Mouse (Mus musculus): Measurements from ENCODE around the gene Dzip1. TPM values are rescaled to one million over a fixed set of nuclear protein-coding genes. Genes with fewer than 3 reads are reported as not detected.
A peak's percentile ranks its signal among the peaks of the same experiment; 100 is the strongest.

Gene Dzip1
- polyA plus RNA-seq, 1 experiment from 2014 or later, result 40.9 TPM

- no peaks in the 10 kb centered on the region for H3K27me3 ChIP-seq (ENCODE audit: control insufficient read depth, insufficient read depth, low read length)
- no peaks in the 10 kb centered on the region for H3K36me3 ChIP-seq (replicated peaks; ENCODE audit: control insufficient read depth, insufficient read depth, low read depth, low read length)
- H3K9me3 ChIP-seq (replicated peaks; ENCODE audit: control insufficient read depth, low read length), result no peaks in the 10 kb centered on the region
- 64% methylated on average over 7 of the region's 7 CpGs for WGBS
- no peak overlapping the region for H3K4me3 ChIP-seq (ENCODE audit: low read depth, low read length)
- DNase-seq (ENCODE audit: low spot score) (no peak), ATAC-seq (replicated peaks; ENCODE audit: insufficient number of reproducible peaks, low FRiP score, low TSS enrichment, low read depth) (no peak)
- H3K4me2 ChIP-seq (ENCODE audit: low read depth, low read length), result no peak overlapping the region
- no peak overlapping the region for H3K9ac ChIP-seq (replicated peaks; ENCODE audit: low read length)
- H3K27ac ChIP-seq (replicated peaks; ENCODE audit: low read depth, low read length), result no peak overlapping the region
- no peaks in the 10 kb centered on the region for H3K4me1 ChIP-seq (ENCODE audit: control insufficient read depth, insufficient read depth, low read length)
Measured at GRCm38 (mm10) chr14:118862253-118862652, 63.0 kb downstream of the Dzip1 start.

DNA sequence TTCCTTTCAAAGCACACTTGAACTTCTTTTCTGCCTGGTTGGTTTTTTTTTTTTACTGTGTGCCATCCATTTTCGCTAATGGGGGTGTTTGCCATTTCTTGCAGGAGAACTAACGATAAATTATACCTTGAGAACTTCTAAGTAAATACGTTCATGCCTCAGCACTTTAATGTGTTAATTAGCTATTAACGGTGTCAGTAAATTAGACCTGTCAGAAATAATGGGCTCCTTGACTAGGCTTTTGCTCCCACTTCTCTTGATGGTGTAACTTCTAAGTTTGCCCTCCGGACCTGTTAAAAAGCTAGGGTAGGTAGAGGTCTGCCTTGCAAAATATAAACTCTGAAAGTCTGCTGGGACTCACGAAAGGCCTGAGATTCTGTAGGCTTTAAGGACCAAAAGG lies 66.9 kb downstream of the Dzip1 start:
- Histone ChIP-seq H3K9ac (replicated peaks; ENCODE audit: low read length) (no peak overlapping the region), H3K36me3 (replicated peaks; ENCODE audit: control insufficient read depth, insufficient read depth, low read depth, low read length) (no peaks in the 10 kb centered on the region), H3K27me3 (ENCODE audit: control insufficient read depth, insufficient read depth, low read length) (peaks cover 4% of the 10 kb centered on the region; the same call in 1 of the 2 replicates), H3K27ac (replicated peaks; ENCODE audit: low read depth, low read length) (no peak overlapping the region), H3K4me3 (ENCODE audit: low read depth, low read length) (no peak overlapping the region), H3K4me2 (ENCODE audit: low read depth, low read length) (no peak overlapping the region), H3K4me1 (ENCODE audit: control insufficient read depth, insufficient read depth, low read length) (0 out of 2 replicates have a peak, but pooled peaks cover 4% of the 10 kb centered on the region), H3K9me3 (replicated peaks; ENCODE audit: control insufficient read depth, low read length) (no peaks in the 10 kb centered on the region)
- WGBS, result 65% methylated on average over 6 of the region's 6 CpGs
- DNase-seq (ENCODE audit: low spot score), result no peak
- ATAC-seq (replicated peaks; ENCODE audit: insufficient number of reproducible peaks, low FRiP score, low TSS enrichment, low read depth), result no peak

- Histone ChIP-seq H3K4me3 (ENCODE audit: low read depth, low read length) (no peak overlapping the region), H3K9ac (replicated peaks; ENCODE audit: low read length) (no peak overlapping the region), H3K27ac (replicated peaks; ENCODE audit: low read depth, low read length) (no peak overlapping the region), H3K9me3 (replicated peaks; ENCODE audit: control insufficient read depth, low read length) (no peaks in the 10 kb centered on the region), H3K4me1 (ENCODE audit: control insufficient read depth, insufficient read depth, low read length) (0 out of 2 replicates have a peak, but pooled peaks cover 4% of the 10 kb centered on the region), H3K36me3 (replicated peaks; ENCODE audit: control insufficient read depth, insufficient read depth, low read depth, low read length) (no peaks in the 10 kb centered on the region), H3K4me2 (ENCODE audit: low read depth, low read length) (no peak overlapping the region), H3K27me3 (ENCODE audit: control insufficient read depth, insufficient read depth, low read length) (peaks cover 4% of the 10 kb centered on the region; the same call in 1 of the 2 replicates)
- DNase-seq (ENCODE audit: low spot score) (no peak), ATAC-seq (replicated peaks; ENCODE audit: insufficient number of reproducible peaks, low FRiP score, low TSS enrichment, low read depth) (no peak)
- WGBS, result 84% methylated on average over 6 of the region's 6 CpGs
Measured at GRCm38 (mm10) chr14:118856563-118856962, 68.7 kb downstream of the Dzip1 start.

DNA sequence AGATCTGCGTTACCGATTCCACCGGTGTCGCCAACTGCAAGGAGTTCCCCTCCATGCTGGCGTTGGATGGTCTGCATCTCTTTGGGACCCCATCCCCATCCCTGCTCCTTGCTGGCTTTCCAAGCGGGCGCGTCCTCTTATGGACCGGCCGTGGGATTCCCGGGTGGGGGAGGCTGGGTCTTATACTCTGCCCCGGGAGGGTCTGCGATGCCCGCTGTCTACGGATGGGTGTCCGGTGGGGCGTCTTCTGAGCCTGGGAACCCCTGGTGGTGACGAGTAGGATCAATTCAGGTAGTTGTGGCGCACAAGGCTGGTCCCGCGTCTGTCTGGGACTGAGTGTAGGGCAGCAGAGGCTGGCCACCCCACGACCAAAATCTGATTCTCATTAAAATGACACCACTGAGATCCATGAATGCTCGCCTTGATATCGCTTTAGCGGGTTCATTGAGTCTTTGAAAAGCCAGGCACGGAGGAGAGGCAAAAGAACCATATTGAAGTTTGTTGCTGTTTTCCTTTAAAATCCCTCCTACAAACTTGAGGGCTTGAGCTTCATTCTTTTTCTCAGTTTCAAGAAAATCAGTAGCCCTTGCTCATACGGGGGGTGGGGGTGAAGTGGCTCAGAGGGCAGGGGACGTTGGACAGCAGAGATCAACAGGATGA lies 70.0 kb downstream of the Dzip1 start:
- peak; percentile 22; the same call in 1 of the 2 replicates for ATAC-seq (replicated peaks; ENCODE audit: insufficient number of reproducible peaks, low FRiP score, low TSS enrichment, low read depth)
- DNase-seq (ENCODE audit: low spot score), result peak; percentile 40
- no peaks in the 10 kb centered on the region for H3K36me3 ChIP-seq (replicated peaks; ENCODE audit: control insufficient read depth, insufficient read depth, low read depth, low read length)
- 2% methylated on average over 28 of the region's 28 CpGs for WGBS
- H3K4me1 ChIP-seq (ENCODE audit: control insufficient read depth, insufficient read depth, low read length), result 0 out of 2 replicates have a peak, but pooled peaks cover 4% of the 10 kb centered on the region
- H3K4me3 ChIP-seq (ENCODE audit: low read depth, low read length), result peak overlapping the region; percentile 40
- H3K27ac ChIP-seq (replicated peaks; ENCODE audit: low read depth, low read length), result no peak overlapping the region
- peaks cover 4% of the 10 kb centered on the region; the same call in 1 of the 2 replicates for H3K27me3 ChIP-seq (ENCODE audit: control insufficient read depth, insufficient read depth, low read length)
- no peaks in the 10 kb centered on the region for H3K9me3 ChIP-seq (replicated peaks; ENCODE audit: control insufficient read depth, low read length)
- peak overlapping the region; percentile 23 for H3K9ac ChIP-seq (replicated peaks; ENCODE audit: low read length)
- peak overlapping the region; percentile 95 for H3K4me2 ChIP-seq (ENCODE audit: low read depth, low read length)

- Histone ChIP-seq H3K9ac (replicated peaks; ENCODE audit: low read length) (peak overlapping the region; percentile 23), H3K4me3 (ENCODE audit: low read depth, low read length) (peak overlapping the region; percentile 40), H3K4me2 (ENCODE audit: low read depth, low read length) (peak overlapping the region; percentile 95), H3K36me3 (replicated peaks; ENCODE audit: control insufficient read depth, insufficient read depth, low read depth, low read length) (no peaks in the 10 kb centered on the region), H3K27ac (replicated peaks; ENCODE audit: low read depth, low read length) (no peak overlapping the region), H3K9me3 (replicated peaks; ENCODE audit: control insufficient read depth, low read length) (no peaks in the 10 kb centered on the region), H3K4me1 (ENCODE audit: control insufficient read depth, insufficient read depth, low read length) (0 out of 2 replicates have a peak, but pooled peaks cover 4% of the 10 kb centered on the region), H3K27me3 (ENCODE audit: control insufficient read depth, insufficient read depth, low read length) (peaks cover 4% of the 10 kb centered on the region; the same call in 1 of the 2 replicates)
- WGBS, result under 1% methylated on average over 48 of the region's 48 CpGs
- ATAC-seq (replicated peaks; ENCODE audit: insufficient number of reproducible peaks, low FRiP score, low TSS enrichment, low read depth) (peak; percentile 61), DNase-seq (ENCODE audit: low spot score) (peak; percentile 77)
Measured at GRCm38 (mm10) chr14:118854371-118855114, 70.7 kb downstream of the Dzip1 start.

DNA sequence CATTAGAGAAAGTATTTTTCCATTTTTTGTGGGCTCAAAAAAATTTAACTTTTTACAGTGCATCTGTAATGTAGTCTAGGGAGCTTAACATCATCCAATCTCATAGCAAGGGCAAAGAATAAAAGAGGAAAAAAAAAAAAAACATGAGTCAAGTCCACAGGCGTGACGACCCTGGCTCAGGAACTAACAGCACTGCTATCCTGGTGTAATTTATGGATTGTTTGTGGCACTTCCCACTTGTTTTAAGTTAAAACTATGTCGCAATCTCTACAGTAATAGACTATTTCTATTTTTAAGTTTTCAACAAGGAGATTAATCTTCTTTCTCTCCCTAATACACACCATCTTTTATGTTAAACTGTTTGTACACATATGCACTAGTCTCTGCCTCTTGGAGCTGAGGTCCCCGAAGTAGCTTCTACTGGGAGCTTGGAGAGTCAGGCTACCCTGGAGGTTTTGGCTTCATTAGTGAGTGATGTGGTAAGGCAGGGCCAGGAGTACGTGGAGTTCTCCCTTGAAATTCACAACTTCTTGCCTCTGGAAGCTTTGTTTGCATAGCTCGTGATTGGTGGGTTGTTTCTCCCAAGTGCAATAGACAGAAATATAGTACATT lies 73.7 kb downstream of the Dzip1 start:
- 71% methylated on average over 6 of the region's 6 CpGs for whole genome bisulfite sequencing
- DNase-seq (ENCODE audit: low spot score), result no peak
- Histone ChIP-seq H3K9me3 (replicated peaks; ENCODE audit: control insufficient read depth, low read length) (no peaks in the 10 kb centered on the region), H3K27me3 (ENCODE audit: control insufficient read depth, insufficient read depth, low read length) (peaks cover 4% of the 10 kb centered on the region; the same call in 1 of the 2 replicates), H3K4me2 (ENCODE audit: low read depth, low read length) (no peak overlapping the region), H3K9ac (replicated peaks; ENCODE audit: low read length) (no peak overlapping the region), H3K4me3 (ENCODE audit: low read depth, low read length) (no peak overlapping the region), H3K27ac (replicated peaks; ENCODE audit: low read depth, low read length) (no peak overlapping the region), H3K36me3 (replicated peaks; ENCODE audit: control insufficient read depth, insufficient read depth, low read depth, low read length) (no peaks in the 10 kb centered on the region), H3K4me1 (ENCODE audit: control insufficient read depth, insufficient read depth, low read length) (0 out of 2 replicates have a peak, but pooled peaks cover 4% of the 10 kb centered on the region)
- no peak for ATAC-seq (replicated peaks; ENCODE audit: insufficient number of reproducible peaks, low FRiP score, low TSS enrichment, low read depth)

DNA sequence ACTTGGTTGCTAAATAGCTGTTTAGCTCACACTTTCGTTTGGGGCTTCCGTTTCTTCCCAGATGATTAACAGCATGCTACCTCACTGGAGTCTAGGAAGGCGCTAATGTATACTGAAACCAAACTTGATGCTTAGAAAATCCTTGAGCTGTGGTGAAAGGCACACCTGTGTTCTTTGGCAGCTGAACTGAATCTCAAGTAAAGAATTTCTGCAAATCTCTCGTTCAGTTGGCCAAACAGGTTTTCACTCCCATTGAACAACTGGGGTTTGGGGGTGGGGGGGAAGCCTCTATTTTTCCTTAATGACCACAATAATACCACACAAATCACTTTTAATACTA lies 74.6 kb downstream of the Dzip1 start:
- WGBS, result 61% methylated on average over 4 of the region's 4 CpGs
- H3K27ac ChIP-seq (replicated peaks; ENCODE audit: low read depth, low read length), result no peak overlapping the region
- H3K9ac ChIP-seq (replicated peaks; ENCODE audit: low read length), result no peak overlapping the region
- DNase-seq (ENCODE audit: low spot score), result no peak
- no peak overlapping the region for H3K4me2 ChIP-seq (ENCODE audit: low read depth, low read length)
- no peaks in the 10 kb centered on the region for H3K9me3 ChIP-seq (replicated peaks; ENCODE audit: control insufficient read depth, low read length)
- ATAC-seq (replicated peaks; ENCODE audit: insufficient number of reproducible peaks, low FRiP score, low TSS enrichment, low read depth), result no peak
- no peak overlapping the region for H3K4me3 ChIP-seq (ENCODE audit: low read depth, low read length)
- no peaks in the 10 kb centered on the region; the same call in 1 of the 2 replicates for H3K27me3 ChIP-seq (ENCODE audit: control insufficient read depth, insufficient read depth, low read length)
- H3K36me3 ChIP-seq (replicated peaks; ENCODE audit: control insufficient read depth, insufficient read depth, low read depth, low read length), result no peaks in the 10 kb centered on the region
- 0 out of 2 replicates have a peak, but pooled peaks cover 4% of the 10 kb centered on the region for H3K4me1 ChIP-seq (ENCODE audit: control insufficient read depth, insufficient read depth, low read length)
